Mouse (Mus musculus): ENCODE results near the gene Rpl13a. TPM values are rescaled to one million over a fixed set of nuclear protein-coding genes. Genes with fewer than 3 reads are reported as not detected.
"Not testable (repeated sequence)": the region's sequence is repeated elsewhere in the genome, so short reads cannot be mapped to it uniquely, and the experiment has no call there.

The Rpl13a gene
- polyA plus RNA-seq, 1 experiment from 2014 or later, result 1,305 TPM

GRCm38 (mm10) chr7:45131850-45132249 lies 3.3 kb upstream of the Rpl13a start:
- Histone ChIP-seq H3K36me3 (peaks cover 7% of the 10 kb centered on the region), H3K4me3 (no peak overlapping the region), H3K4me2 (replicated peaks) (no peak overlapping the region), H3K9me3 (no peaks in the 10 kb centered on the region), H3K27me3 (peaks cover 22% of the 10 kb centered on the region), H3K27ac (no peak overlapping the region), H3K9ac (peak overlapping the region; percentile 32; the same call in 1 of the 2 replicates), H3K4me1 (peaks cover 24% of the 10 kb centered on the region)
- ATAC-seq (ENCODE audit: low FRiP score, low read depth), result no peak
- WGBS, result 83% methylated on average over 11 of the region's 11 CpGs

GRCm38 (mm10) chr7:45129776-45130512 lies 1.4 kb upstream of the Rpl13a start:
- Histone ChIP-seq H3K4me1 (peaks cover 36% of the 10 kb centered on the region), H3K27ac (peak overlapping the region; percentile 92; the same call in 1 of the 2 replicates), H3K36me3 (peaks cover 26% of the 10 kb centered on the region), H3K27me3 (peaks cover 9% of the 10 kb centered on the region; the same call in 1 of the 2 replicates), H3K4me2 (replicated peaks) (peak overlapping the region; percentile 73), H3K9ac (peak overlapping the region; percentile 75), H3K9me3 (no peaks in the 10 kb centered on the region), H3K4me3 (peak overlapping the region; percentile 68)
- ATAC-seq (ENCODE audit: low FRiP score, low read depth), result no peak
- 62% methylated on average over 15 of the region's 15 CpGs for WGBS

- no peaks in the 10 kb centered on the region for H3K9me3 ChIP-seq
- 2% methylated on average over 17 of the region's 17 CpGs for WGBS
- H3K4me1 ChIP-seq, result peaks cover 40% of the 10 kb centered on the region
- peak overlapping the region; percentile 75 for H3K9ac ChIP-seq
- H3K27me3 ChIP-seq, result peaks cover 3% of the 10 kb centered on the region; the same call in 1 of the 2 replicates
- peak overlapping the region; percentile 92 for H3K27ac ChIP-seq
- peaks cover 29% of the 10 kb centered on the region for H3K36me3 ChIP-seq
- peak overlapping the region; percentile 68 for H3K4me3 ChIP-seq
- H3K4me2 ChIP-seq (replicated peaks), result peak overlapping the region; percentile 73
- no peak for ATAC-seq (ENCODE audit: low FRiP score, low read depth)
Measured at GRCm38 (mm10) chr7:45129318-45129717, 757 bp upstream of the Rpl13a start.

- H3K27me3 ChIP-seq, result no peaks in the 10 kb centered on the region
- peak overlapping the region; percentile 100 for H3K9ac ChIP-seq
- peak overlapping the region; percentile 68 for H3K4me3 ChIP-seq
- H3K4me2 ChIP-seq (replicated peaks), result peak overlapping the region; percentile 94
- ATAC-seq (ENCODE audit: low FRiP score, low read depth), result no peak
- H3K27ac ChIP-seq, result peak overlapping the region; percentile 92
- peaks cover 47% of the 10 kb centered on the region for H3K4me1 ChIP-seq
- H3K9me3 ChIP-seq, result no peaks in the 10 kb centered on the region
- peaks cover 34% of the 10 kb centered on the region for H3K36me3 ChIP-seq
- WGBS, result under 1% methylated on average over 6 of the region's 6 CpGs
Measured at GRCm38 (mm10) chr7:45127700-45128224, 799 bp downstream of the Rpl13a start.

- Histone ChIP-seq H3K36me3 (peaks cover 41% of the 10 kb centered on the region), H3K27ac (peak overlapping the region; percentile 92), H3K27me3 (no peaks in the 10 kb centered on the region), H3K4me1 (peaks cover 53% of the 10 kb centered on the region), H3K9ac (peak overlapping the region; percentile 100), H3K4me2 (replicated peaks) (peak overlapping the region; percentile 94), H3K9me3 (no peaks in the 10 kb centered on the region), H3K4me3 (peak overlapping the region; percentile 68)
- WGBS, result 39% methylated on average over 21 of the region's 21 CpGs
- ATAC-seq (ENCODE audit: low FRiP score, low read depth), result no peak
Measured at GRCm38 (mm10) chr7:45126844-45127699, 1.5 kb downstream of the Rpl13a start.

- H3K9me3 ChIP-seq, result no peaks in the 10 kb centered on the region
- peaks cover 49% of the 10 kb centered on the region for H3K36me3 ChIP-seq
- peak overlapping the region; percentile 92 for H3K27ac ChIP-seq
- no peak for ATAC-seq (ENCODE audit: low FRiP score, low read depth)
- WGBS, result 74% methylated on average over 17 of the region's 17 CpGs
- peak overlapping the region; percentile 94 for H3K4me2 ChIP-seq (replicated peaks)
- H3K4me1 ChIP-seq, result peaks cover 61% of the 10 kb centered on the region
- no peaks in the 10 kb centered on the region for H3K27me3 ChIP-seq
- H3K9ac ChIP-seq, result peak overlapping the region; percentile 100
- H3K4me3 ChIP-seq, result peak overlapping the region; percentile 68
Measured at GRCm38 (mm10) chr7:45126147-45126843, 2.3 kb downstream of the Rpl13a start.

GRCm38 (mm10) chr7:45125649-45126048 lies 2.9 kb downstream of the Rpl13a start:
- H3K4me1 ChIP-seq, result peaks cover 62% of the 10 kb centered on the region
- 61% methylated on average over 5 of the region's 5 CpGs for WGBS
- H3K4me3 ChIP-seq; H3K9me3 ChIP-seq; H3K27me3 ChIP-seq; ATAC-seq (ENCODE audit: low FRiP score, low read depth): not testable (repeated sequence)
- H3K27ac ChIP-seq, result peak overlapping the region; percentile 92; the same call in 1 of the 2 replicates
- peaks cover 55% of the 10 kb centered on the region for H3K36me3 ChIP-seq
- H3K9ac ChIP-seq, result peak overlapping the region; percentile 100
- H3K4me2 ChIP-seq (replicated peaks), result peak overlapping the region; percentile 94

GRCm38 (mm10) chr7:45125144-45125600 lies 3.4 kb downstream of the Rpl13a start:
- Histone ChIP-seq H3K4me2 (replicated peaks) (peak overlapping the region; percentile 94), H3K4me3 (peak overlapping the region; percentile 98; the same call in 1 of the 2 replicates), H3K27me3 (no peaks in the 10 kb centered on the region), H3K27ac (peak overlapping the region; percentile 92; the same call in 1 of the 2 replicates), H3K36me3 (peaks cover 60% of the 10 kb centered on the region), H3K9ac (peak overlapping the region; percentile 39; the same call in 1 of the 2 replicates), H3K4me1 (peaks cover 62% of the 10 kb centered on the region), H3K9me3 (no peaks in the 10 kb centered on the region)
- WGBS, result 12% methylated on average over 7 of the region's 7 CpGs
- no peak for ATAC-seq (ENCODE audit: low FRiP score, low read depth)

GRCm38 (mm10) chr7:45124224-45125143 lies 4.1 kb downstream of the Rpl13a start, which contains the start of gene Rps11:
Gene Rps11, minus strand, starts transcription at chr7:45124439.
- WGBS, result under 1% methylated on average over 59 of the region's 59 CpGs
- H3K9ac ChIP-seq, result peak within 1 kb of the TSS; percentile 98

GRCm38 (mm10) chr7:45123186-45123570 lies 5.4 kb downstream of the Rpl13a start:
- peak overlapping the region; percentile 94 for H3K4me2 ChIP-seq (replicated peaks)
- H3K4me1 ChIP-seq, result peaks cover 53% of the 10 kb centered on the region
- H3K27ac ChIP-seq, result peak overlapping the region; percentile 86
- peak overlapping the region; percentile 98 for H3K4me3 ChIP-seq
- peak overlapping the region; percentile 98 for H3K9ac ChIP-seq
- no peaks in the 10 kb centered on the region for H3K9me3 ChIP-seq
- WGBS, result 17% methylated on average over 12 of the region's 12 CpGs
- no peak for ATAC-seq (ENCODE audit: low FRiP score, low read depth)
- no peaks in the 10 kb centered on the region for H3K27me3 ChIP-seq
- H3K36me3 ChIP-seq, result peaks cover 78% of the 10 kb centered on the region

More at GRCm38 (mm10) chr7:45124224-45125143, 4.1 kb downstream of the Rpl13a start, which contains the start of gene Rps11:
- Histone ChIP-seq H3K36me3 (peaks cover 67% of the 10 kb centered on the region), H3K9me3 (no peaks in the 10 kb centered on the region), H3K27ac (peak within 1 kb of the TSS; percentile 92), H3K4me2 (replicated peaks) (peak within 1 kb of the TSS; percentile 94), H3K4me1 (peaks cover 57% of the 10 kb centered on the region), H3K27me3 (no peaks in the 10 kb centered on the region), H3K4me3 (peak within 1 kb of the TSS; percentile 98)
- ATAC-seq (ENCODE audit: low FRiP score, low read depth), result peak; percentile 79
